ENCODE assay signal across 9 mouse cellular contexts in genomic region chr7:70634016-70634415, GRCm38 (mm10).
DNase-seq lines count a peak whose midpoint lies in the region; ATAC-seq and TF ChIP-seq lines count a peak whose summit lies in the region.
"Had no signal": no experiment of that assay in that cellular context is flagged by ENCODE, and none has a peak within 500 bp of the region (broad histone marks: within the 10 kb centered on the region; RNA-seq: fewer than 3 reads in every experiment).

No protein-coding gene starts in this region.

- no peak for TF ChIP-seq EP300 in lung, postnatal 0 days (IDR thresholded peaks at IDR 0.05)

- no peak for TF ChIP-seq CTCF in lung, postnatal 0 days (IDR thresholded peaks at IDR 0.05)

- no peaks in the 10 kb centered on the region for H3K36me3 ChIP-seq in lung, postnatal 0 days (ENCODE audit: insufficient read depth, low read length)
- no peaks in the 10 kb centered on the region for H3K36me3 ChIP-seq in hindbrain, embryonic 16.5 days (ENCODE audit: control insufficient read depth, insufficient read depth, low read length)
- no peaks in the 10 kb centered on the region for H3K36me3 ChIP-seq in neural tube, embryonic 11.5 days (ENCODE audit: control insufficient read depth, insufficient read depth, low read length)
- H3K36me3 ChIP-seq: liver, embryonic 15.5 days had no signal

- 53% methylated on average over 11 of the region's 11 CpGs for WGBS in lung, postnatal 0 days
- 41% methylated on average over 11 of the region's 11 CpGs for whole genome bisulfite sequencing in hindbrain, embryonic 16.5 days
- 39% methylated on average over 11 of the region's 11 CpGs for WGBS in neural tube, embryonic 11.5 days

- H3K4me3 ChIP-seq in lung, postnatal 0 days (ENCODE audit: low read depth, low read length): no peak overlapping the region
- H3K4me3 ChIP-seq in hindbrain, embryonic 16.5 days (ENCODE audit: low read length): no peak overlapping the region
- H3K4me3 ChIP-seq in neural tube, embryonic 11.5 days (ENCODE audit: low read depth, low read length): no peak overlapping the region
- H3K4me3 ChIP-seq: liver, embryonic 15.5 days had no signal

- no peak for ATAC-seq in lung, postnatal 0 days
- no peak for ATAC-seq in hindbrain, embryonic 16.5 days
- no peak for ATAC-seq in neural tube, embryonic 11.5 days (ENCODE audit: insufficient read depth, low FRiP score, low TSS enrichment)

- H3K27me3 ChIP-seq in lung, postnatal 0 days (replicated peaks; ENCODE audit: insufficient read depth, low read length): no peaks in the 10 kb centered on the region
- H3K27me3 ChIP-seq in hindbrain, embryonic 16.5 days (replicated peaks; ENCODE audit: control insufficient read depth, insufficient read depth, low read length): no peaks in the 10 kb centered on the region
- no peaks in the 10 kb centered on the region for H3K27me3 ChIP-seq in neural tube, embryonic 11.5 days (ENCODE audit: control insufficient read depth, insufficient read depth, low read length)
- H3K27me3 ChIP-seq: liver, embryonic 15.5 days had no signal

- H3K4me2 ChIP-seq in lung, postnatal 0 days (replicated peaks; ENCODE audit: low read depth, low read length): 0 out of 2 replicates have a peak overlapping the region, but pooled peaks have one; percentile 1
- H3K4me2 ChIP-seq in hindbrain, embryonic 16.5 days (ENCODE audit: low read length): peak overlapping the region; percentile 29
- H3K4me2 ChIP-seq in neural tube, embryonic 11.5 days (ENCODE audit: low read depth): no peak overlapping the region
- H3K4me2 ChIP-seq: liver, embryonic 15.5 days had no signal

- H3K9me3 ChIP-seq in lung, postnatal 0 days (ENCODE audit: low read length): no peaks in the 10 kb centered on the region
- H3K9me3 ChIP-seq in hindbrain, embryonic 16.5 days (ENCODE audit: control insufficient read depth, low read length): no peaks in the 10 kb centered on the region
- H3K9me3 ChIP-seq in neural tube, embryonic 11.5 days (ENCODE audit: control insufficient read depth, low read length): no peaks in the 10 kb centered on the region
- H3K9me3 ChIP-seq: liver, embryonic 15.5 days had no signal

- no peak overlapping the region for H3K27ac ChIP-seq in lung, postnatal 0 days (ENCODE audit: low read length)
- no peak overlapping the region for H3K27ac ChIP-seq in hindbrain, embryonic 16.5 days (ENCODE audit: low read depth, low read length)
- no peak overlapping the region for H3K27ac ChIP-seq in neural tube, embryonic 11.5 days (ENCODE audit: low read depth, low read length)
- H3K27ac ChIP-seq: liver, embryonic 15.5 days had no signal

- no peaks in the 10 kb centered on the region for H3K4me1 ChIP-seq in lung, postnatal 0 days (ENCODE audit: insufficient read depth, low read depth, low read length)
- peaks cover 6% of the 10 kb centered on the region for H3K4me1 ChIP-seq in hindbrain, embryonic 16.5 days (ENCODE audit: control insufficient read depth, insufficient read depth, low read depth, low read length)
- H3K4me1 ChIP-seq in neural tube, embryonic 11.5 days (ENCODE audit: control insufficient read depth, insufficient read depth, low read length): peaks cover 6% of the 10 kb centered on the region; the same call in 1 of the 2 replicates
- H3K4me1 ChIP-seq: liver, embryonic 15.5 days had no signal

- no peak overlapping the region for H3K9ac ChIP-seq in lung, postnatal 0 days (replicated peaks; ENCODE audit: low read depth)
- H3K9ac ChIP-seq in hindbrain, embryonic 16.5 days (ENCODE audit: low read depth, low read length): no peak overlapping the region
- no peak overlapping the region for H3K9ac ChIP-seq in neural tube, embryonic 11.5 days (ENCODE audit: low read length)
- H3K9ac ChIP-seq: liver, embryonic 15.5 days had no signal

- DNase-seq in cerebellum, postnatal 14 days: peak; percentile 7 to 12
- DNase-seq in cerebellum, postnatal 4 days (ENCODE audit: low spot score in 2 of 2): no peak
- peak; percentile 10 for DNase-seq in lung, postnatal 0 days (ENCODE audit: low spot score)
- no peak for DNase-seq in lung, postnatal 14 days
- DNase-seq in neural tube, embryonic 11.5 days (ENCODE audit: low spot score): peak; percentile 28
- DNase-seq in adrenal gland, adult 18-20 months (ENCODE audit: low spot score in 2 of 2): no peak
- no peak for DNase-seq in layer of hippocampus, postnatal 14 days (ENCODE audit: low spot score in 2 of 2)

Comparison
In these comparisons a context has a peak if more than half of its experiments do, and no peak if none do; other contexts are left out.
1. DNase-seq: peak in cerebellum, postnatal 14 days (2 of 2), lung, postnatal 0 days (single experiment) and neural tube, embryonic 11.5 days (single experiment); none in cerebellum, postnatal 4 days (0 of 2), lung, postnatal 14 days (single experiment), adrenal gland, adult 18-20 months (0 of 2) and layer of hippocampus, postnatal 14 days (0 of 2).